Mouse (Mus musculus) limb, embryonic 12.5 days (tissue): ENCODE results near the gene Fgf15. TPM values are rescaled to one million over a fixed set of nuclear protein-coding genes. Genes with fewer than 3 reads are reported as not detected.
A peak's percentile ranks its signal among the peaks of the same experiment; 100 is the strongest.

Experiments used
- ATAC-seq: fragments of 200-750 bp; cut with Nextera tagmentation; 2 replicates; pipeline ENCODE4 v1.8.0; 2017; ENCODE audit warnings: low read depth, moderate TSS enrichment; ENCODE audit not compliant: insufficient number of reproducible peaks, insufficient read depth, low FRiP score, low TSS enrichment
- H3K27ac ChIP-seq: fragments of 300-500 bp; sonication (generic); 2 replicates; pipeline ENCODE4 v1.5.1; 2016; ENCODE audit warnings: mild to moderate bottlenecking, moderate library complexity
- H3K27me3 ChIP-seq: fragments of 300-500 bp; sonication (generic); 2 replicates; pipeline ENCODE4 v1.6.1; 2016; ENCODE audit warnings: mild to moderate bottlenecking, moderate library complexity
- H3K36me3 ChIP-seq: fragments of 300-500 bp; sonication (generic); 2 replicates; pipeline ENCODE4 v1.6.1; 2016; ENCODE audit warnings: mild to moderate bottlenecking, moderate library complexity
- H3K4me1 ChIP-seq: fragments of 300-500 bp; sonication (generic); replicated peaks from 2 replicates; pipeline ENCODE4 v1.6.1; 2016
- H3K4me2 ChIP-seq: fragments of 300-500 bp; sonication (generic); 2 replicates; pipeline ENCODE4 v1.6.1; 2016; ENCODE audit warnings: mild to moderate bottlenecking, moderate library complexity
- H3K4me3 ChIP-seq: fragments of 300-500 bp; sonication (generic); replicated peaks from 2 replicates; pipeline ENCODE4 v1.5.1; 2016; ENCODE audit warnings: mild to moderate bottlenecking
- H3K9ac ChIP-seq: fragments of 300-500 bp; sonication (generic); replicated peaks from 2 replicates; pipeline ENCODE4 v1.6.1; 2016; ENCODE audit warnings: mild to moderate bottlenecking, moderate library complexity
- H3K9me3 ChIP-seq: fragments of 300-500 bp; sonication (generic); 2 replicates; pipeline ENCODE4 v1.6.1; 2016; ENCODE audit warnings: mild to moderate bottlenecking, moderate library complexity
- WGBS: fragments of 180-500 bp; shearing (Covaris S2); methylation state at CpG from one replicate; pipeline ENCODE4 v1.1.7; 2016; 5-methylcytosine and 5-hydroxymethylcytosine counted together
- polyA plus RNA-seq: library from polyadenylated mRNA; unstranded; fragments of >200 nt; fragmentation: Nextera tagmentation; extraction: Ambion mirVana; gene quantifications from 2 replicates; pipeline ENCODE4 v1.2.1, GENCODE M21; 2016

Fgf15 gene
- polyA plus RNA-seq, 1 experiment from 2014 or later = 0.76 TPM

- ATAC-seq = no peak
- no peak overlapping the region for H3K4me2 ChIP-seq
- peaks cover 91% of the 10 kb centered on the region for H3K27me3 ChIP-seq
- H3K4me3 ChIP-seq = no peak overlapping the region
- no peak overlapping the region for H3K27ac ChIP-seq
- H3K9me3 ChIP-seq = no peaks in the 10 kb centered on the region
- H3K36me3 ChIP-seq = no peaks in the 10 kb centered on the region
- peaks cover 13% of the 10 kb centered on the region for H3K4me1 ChIP-seq
- H3K9ac ChIP-seq = no peak overlapping the region
- 4% methylated on average over 11 of the region's 11 CpGs for WGBS
These were observed 33.1 kb upstream of the Fgf15 start for GRCm38 (mm10) chr7:144863196-144863595.

GRCm38 (mm10) chr7:144864160-144864670 is 32.1 kb upstream of the Fgf15 start:
- Histone ChIP-seq H3K27me3 (peaks cover 82% of the 10 kb centered on the region), H3K4me3 (no peak overlapping the region), H3K36me3 (no peaks in the 10 kb centered on the region), H3K9ac (no peak overlapping the region), H3K4me1 (peaks cover 13% of the 10 kb centered on the region), H3K9me3 (no peaks in the 10 kb centered on the region), H3K27ac (no peak overlapping the region), H3K4me2 (no peak overlapping the region)
- ATAC-seq = no peak
- 50% methylated on average over 3 of the region's 3 CpGs for WGBS

- H3K4me2 ChIP-seq = no peak overlapping the region
- no peaks in the 10 kb centered on the region for H3K36me3 ChIP-seq
- no peaks in the 10 kb centered on the region for H3K9me3 ChIP-seq
- WGBS = 62% methylated on average over 4 of the region's 4 CpGs
- no peak overlapping the region for H3K9ac ChIP-seq
- no peak for ATAC-seq
- no peaks in the 10 kb centered on the region; the same call in 1 of the 2 replicates for H3K4me1 ChIP-seq
- no peak overlapping the region for H3K4me3 ChIP-seq
- H3K27ac ChIP-seq = no peak overlapping the region
- H3K27me3 ChIP-seq = peaks cover 57% of the 10 kb centered on the region
These were observed 29.2 kb upstream of the Fgf15 start for GRCm38 (mm10) chr7:144867161-144867560.

GRCm38 (mm10) chr7:144867602-144868001 is 28.7 kb upstream of the Fgf15 start:
- Histone ChIP-seq H3K36me3 (no peaks in the 10 kb centered on the region), H3K4me2 (no peak overlapping the region), H3K9ac (no peak overlapping the region), H3K27ac (no peak overlapping the region), H3K4me3 (no peak overlapping the region), H3K27me3 (peaks cover 54% of the 10 kb centered on the region), H3K9me3 (no peaks in the 10 kb centered on the region), H3K4me1 (no peaks in the 10 kb centered on the region)
- 81% methylated on average over 8 of the region's 8 CpGs for WGBS
- no peak for ATAC-seq

GRCm38 (mm10) chr7:144872420-144872819 is 23.9 kb upstream of the Fgf15 start:
- Histone ChIP-seq H3K27me3 (peaks cover 25% of the 10 kb centered on the region), H3K27ac (no peak overlapping the region)

GRCm38 (mm10) chr7:144873160-144873559 is 23.2 kb upstream of the Fgf15 start:
- no peak for ATAC-seq
- no peaks in the 10 kb centered on the region for H3K4me1 ChIP-seq
- no peak overlapping the region for H3K4me2 ChIP-seq
- H3K36me3 ChIP-seq = no peaks in the 10 kb centered on the region
- H3K9me3 ChIP-seq = no peaks in the 10 kb centered on the region
- H3K4me3 ChIP-seq = no peak overlapping the region
- no peak overlapping the region for H3K27ac ChIP-seq
- H3K27me3 ChIP-seq = peaks cover 25% of the 10 kb centered on the region; the same call in 1 of the 2 replicates
- no peak overlapping the region for H3K9ac ChIP-seq
- 80% methylated on average over 4 of the region's 4 CpGs for WGBS

More at GRCm38 (mm10) chr7:144872420-144872819, 23.9 kb upstream of the Fgf15 start:
- H3K9me3 ChIP-seq = no peaks in the 10 kb centered on the region
- no peaks in the 10 kb centered on the region for H3K4me1 ChIP-seq
- no peak overlapping the region for H3K4me3 ChIP-seq
- H3K36me3 ChIP-seq = no peaks in the 10 kb centered on the region
- no peak overlapping the region for H3K9ac ChIP-seq
- H3K4me2 ChIP-seq = no peak overlapping the region
- 59% methylated on average over 4 of the region's 4 CpGs for WGBS
- no peak for ATAC-seq

- WGBS = 64% methylated on average over 4 of the region's 4 CpGs
- Histone ChIP-seq H3K9ac (no peak overlapping the region), H3K27me3 (peaks cover 27% of the 10 kb centered on the region; the same call in 1 of the 2 replicates), H3K27ac (no peak overlapping the region), H3K4me1 (no peaks in the 10 kb centered on the region), H3K36me3 (no peaks in the 10 kb centered on the region), H3K4me3 (no peak overlapping the region), H3K9me3 (no peaks in the 10 kb centered on the region), H3K4me2 (no peak overlapping the region)
- ATAC-seq = no peak
These were observed 22.1 kb upstream of the Fgf15 start for GRCm38 (mm10) chr7:144874226-144874625.

GRCm38 (mm10) chr7:144878401-144878800 is 17.9 kb upstream of the Fgf15 start:
- no peak overlapping the region for H3K27ac ChIP-seq
- no peaks in the 10 kb centered on the region for H3K9me3 ChIP-seq
- 0 out of 2 replicates have a peak, but pooled peaks cover 5% of the 10 kb centered on the region for H3K4me1 ChIP-seq
- 86% methylated on average over 1 of the region's 1 CpGs for WGBS
- no peaks in the 10 kb centered on the region for H3K36me3 ChIP-seq
- H3K9ac ChIP-seq = no peak overlapping the region
- no peak overlapping the region for H3K4me2 ChIP-seq
- no peak for ATAC-seq
- no peak overlapping the region for H3K4me3 ChIP-seq
- H3K27me3 ChIP-seq = peaks cover 21% of the 10 kb centered on the region; the same call in 1 of the 2 replicates

- H3K4me1 ChIP-seq = 0 out of 2 replicates have a peak, but pooled peaks cover 7% of the 10 kb centered on the region
- 14% methylated on average over 2 of the region's 2 CpGs for WGBS
- no peak overlapping the region for H3K4me3 ChIP-seq
- H3K27ac ChIP-seq = no peak overlapping the region
- H3K9ac ChIP-seq = no peak overlapping the region
- H3K4me2 ChIP-seq = no peak overlapping the region
- peak; percentile 80; the same call in 1 of the 2 replicates for ATAC-seq
- H3K27me3 ChIP-seq = peaks cover 15% of the 10 kb centered on the region
- no peaks in the 10 kb centered on the region for H3K9me3 ChIP-seq
- no peaks in the 10 kb centered on the region for H3K36me3 ChIP-seq
These were observed 13.2 kb upstream of the Fgf15 start for GRCm38 (mm10) chr7:144883106-144883505.

- Histone ChIP-seq H3K4me1 (peaks cover 13% of the 10 kb centered on the region), H3K9ac (no peak overlapping the region), H3K4me2 (no peak overlapping the region), H3K36me3 (no peaks in the 10 kb centered on the region), H3K27ac (no peak overlapping the region), H3K27me3 (peaks cover 46% of the 10 kb centered on the region), H3K4me3 (no peak overlapping the region), H3K9me3 (no peaks in the 10 kb centered on the region)
- 85% methylated on average over 2 of the region's 2 CpGs for WGBS
- no peak for ATAC-seq
These were observed 8.7 kb upstream of the Fgf15 start for GRCm38 (mm10) chr7:144887672-144888071.

- Histone ChIP-seq H3K9ac (0 out of 2 replicates have a peak overlapping the region, but pooled peaks have one; percentile 23), H3K4me3 (no peak overlapping the region), H3K4me1 (peaks cover 6% of the 10 kb centered on the region), H3K9me3 (no peaks in the 10 kb centered on the region), H3K36me3 (no peaks in the 10 kb centered on the region), H3K27ac (no peak overlapping the region), H3K4me2 (peak overlapping the region; percentile 8; the same call in 1 of the 2 replicates), H3K27me3 (peaks cover 47% of the 10 kb centered on the region)
- ATAC-seq = no peak
- 7% methylated on average over 18 of the region's 18 CpGs for WGBS
These were observed 7.6 kb upstream of the Fgf15 start for GRCm38 (mm10) chr7:144888564-144889299.
